ENCODE assay signal across 8 mouse cellular contexts in genomic region chr4:34549981-34550747, GRCm38 (mm10). TPM values are rescaled to one million over a fixed set of nuclear protein-coding genes. Genes with fewer than 3 reads are reported as not detected.
A peak's percentile ranks its signal among the peaks of the same experiment; 100 is the strongest.
DNase-seq lines count a peak whose midpoint lies in the region; ATAC-seq lines count a peak whose summit lies in the region.

No protein-coding gene starts in this region.

- peaks cover 24% of the 10 kb centered on the region for H3K4me1 ChIP-seq in hindbrain, embryonic 14.5 days (replicated peaks; ENCODE audit: control insufficient read depth, insufficient read depth, low read length)

- no peaks in the 10 kb centered on the region for H3K9me3 ChIP-seq in hindbrain, embryonic 14.5 days (ENCODE audit: control insufficient read depth, low read length)

- ATAC-seq in hindbrain, embryonic 14.5 days (ENCODE audit: low FRiP score): peak; percentile 96

- no peaks in the 10 kb centered on the region for H3K36me3 ChIP-seq in hindbrain, embryonic 14.5 days (replicated peaks; ENCODE audit: control insufficient read depth, insufficient read depth)

- H3K27me3 ChIP-seq in hindbrain, embryonic 14.5 days (ENCODE audit: control insufficient read depth, insufficient read depth, low read length): no peaks in the 10 kb centered on the region

- H3K4me2 ChIP-seq in hindbrain, embryonic 14.5 days (replicated peaks): peak overlapping the region; percentile 94

- H3K27ac ChIP-seq in hindbrain, embryonic 14.5 days: peak overlapping the region; percentile 95

- H3K9ac ChIP-seq in hindbrain, embryonic 14.5 days: peak overlapping the region; percentile 99

- DNase-seq in R1 (ENCODE audit: low read depth, low spot score): peak; percentile 98
- peak; percentile 98 for DNase-seq in cerebellum, postnatal 25 days
- DNase-seq in frontal cortex, postnatal 25 days (ENCODE audit: low spot score in 2 of 2): peak; percentile 93 to 96
- DNase-seq in hindbrain, embryonic 14.5 days (ENCODE audit: low spot score): peak; percentile 98
- peak; percentile 97 to 98 for DNase-seq in layer of hippocampus, postnatal 36 days
- DNase-seq in lung, postnatal 36 days: peak; percentile 99
- peak; percentile 98 for DNase-seq in retina, postnatal 1 day
- peak; percentile 94 to 96 for DNase-seq in urinary bladder, adult 18-20 months (ENCODE audit: low spot score in 2 of 2)

- peak overlapping the region; percentile 94 for H3K4me3 ChIP-seq in hindbrain, embryonic 14.5 days (replicated peaks; ENCODE audit: low read length)

- WGBS in hindbrain, embryonic 14.5 days: 3% methylated on average over 38 of the region's 38 CpGs

RNA-seq across cellular contexts. Expression of gene Akirin2, which starts 0.6 kb away (rescaled TPM):
- polyA plus RNA-seq in hindbrain, embryonic 14.5 days (2014; fragmentation: Nextera tagmentation; extraction: Ambion mirVana): 92.5 and 93.7 TPM in 2 replicates
- 100 to 1,000 TPM; 102 to 103 TPM for total RNA-seq in layer of hippocampus, postnatal 36 days (2021)

Comparison
In these comparisons a context has a peak if more than half of its experiments do, and no peak if none do; other contexts are left out.
1. Peak in every context shown above with its lines: DNase-seq, ATAC-seq, H3K4me3 ChIP-seq and H3K27ac ChIP-seq.